In genomic region chr2:13755733-13756132, GRCm38 (mm10) we compare ENCODE assay signal across 29 mouse cellular contexts. TPM values are rescaled to one million over a fixed set of nuclear protein-coding genes. Genes with fewer than 3 reads are reported as not detected.
A peak's percentile ranks its signal among the peaks of the same experiment; 100 is the strongest.
DNase-seq lines count a peak whose midpoint lies in the region; ATAC-seq and TF ChIP-seq lines count a peak whose summit lies in the region.
"Had no signal": no experiment of that assay in that cellular context is flagged by ENCODE, and none has a peak within 500 bp of the region (broad histone marks: within the 10 kb centered on the region; RNA-seq: fewer than 3 reads in every experiment).

No protein-coding gene starts in this region.

- no peaks in the 10 kb centered on the region for H3K9me3 ChIP-seq in forebrain, embryonic 13.5 days (replicated peaks)
- no peaks in the 10 kb centered on the region for H3K9me3 ChIP-seq in forebrain, embryonic 11.5 days (ENCODE audit: control insufficient read depth, low read length)
- H3K9me3 ChIP-seq in midbrain, postnatal 0 days (ENCODE audit: low read length): no peaks in the 10 kb centered on the region
- H3K9me3 ChIP-seq in midbrain, embryonic 16.5 days (replicated peaks; ENCODE audit: control insufficient read depth, low read length, poor library complexity, severe bottlenecking): no peaks in the 10 kb centered on the region
- H3K9me3 ChIP-seq in forebrain, postnatal 0 days (ENCODE audit: low read length): no peaks in the 10 kb centered on the region
- H3K9me3 ChIP-seq: embryonic facial prominence, embryonic 12.5 days; embryonic facial prominence, embryonic 15.5 days; heart, embryonic 12.5 days; heart, embryonic 15.5 days; hindbrain, embryonic 10.5 days; hindbrain, embryonic 13.5 days had no signal

- DNase-seq in forebrain, embryonic 11.5 days (ENCODE audit: low spot score): no peak
- peak; percentile 6 for DNase-seq in midbrain, postnatal 0 days (ENCODE audit: low spot score)
- DNase-seq in forebrain, postnatal 0 days: peak; percentile 48
- DNase-seq in urinary bladder, postnatal 10 days (ENCODE audit: low spot score): no peak
- no peak for DNase-seq in gastrocnemius, postnatal 4 days (ENCODE audit: low spot score in 2 of 2)
- DNase-seq: adrenal gland, adult 8-10 months; adrenal gland, postnatal 25 days; B cell, adult 2 months; cerebellum, adult 11 months; cerebellum, adult 8-10 months; cerebellum, postnatal 10 days; gastrocnemius, postnatal 14 days; heart, adult 18-20 months; heart, postnatal 10 days; heart, postnatal 36 days; kidney, adult 18-20 months; kidney, adult 9 months had no signal

- no peak overlapping the region for H3K9ac ChIP-seq in forebrain, embryonic 13.5 days
- H3K9ac ChIP-seq in forebrain, embryonic 11.5 days (ENCODE audit: low read length): no peak overlapping the region
- H3K9ac ChIP-seq in midbrain, postnatal 0 days (replicated peaks; ENCODE audit: low read length, poor library complexity, severe bottlenecking): no peak overlapping the region
- H3K9ac ChIP-seq in midbrain, embryonic 16.5 days (ENCODE audit: low read depth, low read length): no peak overlapping the region
- no peak overlapping the region for H3K9ac ChIP-seq in forebrain, postnatal 0 days
- H3K9ac ChIP-seq: embryonic facial prominence, embryonic 12.5 days; embryonic facial prominence, embryonic 15.5 days; heart, embryonic 12.5 days; heart, embryonic 15.5 days; hindbrain, embryonic 13.5 days had no signal

- TF ChIP-seq CTCF in midbrain, postnatal 0 days (IDR thresholded peaks at IDR 0.05): no peak
- no peak for TF ChIP-seq CTCF in forebrain, postnatal 0 days (IDR thresholded peaks at IDR 0.05; ENCODE audit: low read depth)

- peak; percentile 53; the same call in 1 of the 2 replicates for ATAC-seq in forebrain, embryonic 13.5 days
- no peak for ATAC-seq in forebrain, embryonic 11.5 days (replicated peaks; ENCODE audit: low FRiP score)
- ATAC-seq in midbrain, postnatal 0 days (ENCODE audit: low FRiP score): 0 out of 2 replicates have a peak, but pooled peaks have one; percentile 14
- ATAC-seq in midbrain, embryonic 16.5 days: no peak
- peak; percentile 94 for ATAC-seq in forebrain, postnatal 0 days
- ATAC-seq: activated CD4-positive, CD25-positive, alpha-beta regulatory T cell, adult 4 months; hindbrain, embryonic 16.5 days; inflammation-experienced regulatory T-cells, adult 6 months; intestine, embryonic 16.5 days had no signal

- WGBS in forebrain, embryonic 13.5 days: 74% methylated on average over 4 of the region's 4 CpGs
- WGBS in forebrain, embryonic 11.5 days: 83% methylated on average over 4 of the region's 4 CpGs
- WGBS in midbrain, postnatal 0 days: 75% methylated on average over 4 of the region's 4 CpGs
- WGBS in midbrain, embryonic 16.5 days: 73% methylated on average over 4 of the region's 4 CpGs
- 47% methylated on average over 4 of the region's 4 CpGs for WGBS in forebrain, postnatal 0 days

- no peaks in the 10 kb centered on the region for H3K4me1 ChIP-seq in forebrain, embryonic 13.5 days
- H3K4me1 ChIP-seq in forebrain, embryonic 11.5 days (replicated peaks; ENCODE audit: control insufficient read depth, insufficient read depth, low read length): no peaks in the 10 kb centered on the region
- no peaks in the 10 kb centered on the region for H3K4me1 ChIP-seq in midbrain, postnatal 0 days (ENCODE audit: insufficient read depth, low read length)
- H3K4me1 ChIP-seq in midbrain, embryonic 16.5 days (ENCODE audit: control insufficient read depth, insufficient read depth, low read length): no peaks in the 10 kb centered on the region
- no peaks in the 10 kb centered on the region for H3K4me1 ChIP-seq in forebrain, postnatal 0 days (ENCODE audit: insufficient read depth)
- H3K4me1 ChIP-seq: embryonic facial prominence, embryonic 12.5 days; embryonic facial prominence, embryonic 15.5 days; heart, embryonic 12.5 days; heart, embryonic 15.5 days; hindbrain, embryonic 10.5 days; hindbrain, embryonic 13.5 days had no signal

- H3K27me3 ChIP-seq in forebrain, embryonic 13.5 days: no peaks in the 10 kb centered on the region
- H3K27me3 ChIP-seq in forebrain, embryonic 11.5 days (ENCODE audit: control insufficient read depth, insufficient read depth, low read length): no peaks in the 10 kb centered on the region
- no peaks in the 10 kb centered on the region for H3K27me3 ChIP-seq in midbrain, postnatal 0 days (ENCODE audit: insufficient read depth, low read length)
- H3K27me3 ChIP-seq in midbrain, embryonic 16.5 days (ENCODE audit: control insufficient read depth, insufficient read depth, low read depth, low read length): no peaks in the 10 kb centered on the region
- H3K27me3 ChIP-seq in forebrain, postnatal 0 days (ENCODE audit: insufficient read depth, low read length): no peaks in the 10 kb centered on the region
- H3K27me3 ChIP-seq: embryonic facial prominence, embryonic 12.5 days; embryonic facial prominence, embryonic 15.5 days; heart, embryonic 12.5 days; heart, embryonic 15.5 days; hindbrain, embryonic 13.5 days had no signal

- H3K36me3 ChIP-seq in forebrain, embryonic 13.5 days (ENCODE audit: poor library complexity, severe bottlenecking): no peaks in the 10 kb centered on the region
- H3K36me3 ChIP-seq in forebrain, embryonic 11.5 days (ENCODE audit: control insufficient read depth, insufficient read depth, low read length): no peaks in the 10 kb centered on the region
- H3K36me3 ChIP-seq in midbrain, postnatal 0 days (ENCODE audit: insufficient read depth, low read length): no peaks in the 10 kb centered on the region
- H3K36me3 ChIP-seq in midbrain, embryonic 16.5 days (ENCODE audit: control insufficient read depth, insufficient read depth, low read length): no peaks in the 10 kb centered on the region
- H3K36me3 ChIP-seq in forebrain, postnatal 0 days (ENCODE audit: insufficient read depth): no peaks in the 10 kb centered on the region
- H3K36me3 ChIP-seq: embryonic facial prominence, embryonic 12.5 days; embryonic facial prominence, embryonic 15.5 days; heart, embryonic 12.5 days; heart, embryonic 15.5 days; hindbrain, embryonic 10.5 days; hindbrain, embryonic 13.5 days had no signal

- H3K4me2 ChIP-seq in forebrain, embryonic 13.5 days: no peak overlapping the region
- H3K4me2 ChIP-seq in forebrain, embryonic 11.5 days (ENCODE audit: low read depth, low read length, severe bottlenecking): no peak overlapping the region
- H3K4me2 ChIP-seq in midbrain, postnatal 0 days (ENCODE audit: low read depth, low read length, poor library complexity, severe bottlenecking): no peak overlapping the region
- H3K4me2 ChIP-seq in midbrain, embryonic 16.5 days (ENCODE audit: low read length): no peak overlapping the region
- H3K4me2 ChIP-seq in forebrain, postnatal 0 days (ENCODE audit: low read depth): no peak overlapping the region
- H3K4me2 ChIP-seq: embryonic facial prominence, embryonic 12.5 days; embryonic facial prominence, embryonic 15.5 days; heart, embryonic 12.5 days; heart, embryonic 15.5 days; hindbrain, embryonic 13.5 days had no signal

- no peak overlapping the region for H3K4me3 ChIP-seq in forebrain, embryonic 13.5 days
- H3K4me3 ChIP-seq in forebrain, embryonic 11.5 days (ENCODE audit: low read depth, low read length): no peak overlapping the region
- no peak overlapping the region for H3K4me3 ChIP-seq in midbrain, postnatal 0 days (ENCODE audit: low read depth, low read length)
- H3K4me3 ChIP-seq in midbrain, embryonic 16.5 days (ENCODE audit: low read depth, low read length): no peak overlapping the region
- H3K4me3 ChIP-seq in forebrain, postnatal 0 days (ENCODE audit: low read depth, low read length): no peak overlapping the region
- H3K4me3 ChIP-seq: embryonic facial prominence, embryonic 12.5 days; embryonic facial prominence, embryonic 15.5 days; heart, embryonic 12.5 days; heart, embryonic 15.5 days; hindbrain, embryonic 10.5 days; hindbrain, embryonic 13.5 days had no signal

- H3K27ac ChIP-seq in forebrain, embryonic 13.5 days: no peak overlapping the region
- no peak overlapping the region for H3K27ac ChIP-seq in forebrain, embryonic 11.5 days (ENCODE audit: low read depth, low read length)
- H3K27ac ChIP-seq in midbrain, postnatal 0 days (ENCODE audit: low read depth, low read length): no peak overlapping the region
- H3K27ac ChIP-seq in midbrain, embryonic 16.5 days (ENCODE audit: low read length): no peak overlapping the region
- no peak overlapping the region for H3K27ac ChIP-seq in forebrain, postnatal 0 days (ENCODE audit: low read depth, low read length)
- H3K27ac ChIP-seq: embryonic facial prominence, embryonic 12.5 days; embryonic facial prominence, embryonic 15.5 days; heart, embryonic 15.5 days; hindbrain, embryonic 10.5 days; hindbrain, embryonic 13.5 days had no signal

RNA-seq across cellular contexts. Expression of gene St8sia6, which starts 38.1 kb away (rescaled TPM):
- 0.19 and 0.21 TPM in 2 replicates for polyA plus RNA-seq in forebrain, embryonic 13.5 days (2015; fragmentation: Nextera tagmentation; extraction: Ambion mirVana)
- polyA plus RNA-seq in forebrain, embryonic 11.5 days (2014; fragmentation: Nextera tagmentation; extraction: Ambion mirVana): 0.28 and 0.87 TPM in 2 replicates
- total RNA-seq in midbrain, postnatal 0 days (2014; rRNA removed): 2.1 and 2.6 TPM in 2 replicates
- polyA plus RNA-seq in midbrain, postnatal 0 days (2015; fragmentation: Nextera tagmentation; extraction: Ambion mirVana): 3.4 TPM in 2 replicates
- polyA plus RNA-seq in midbrain, embryonic 16.5 days (2015; fragmentation: Nextera tagmentation; extraction: Ambion mirVana): 1.4 and 1.9 TPM in 2 replicates
- 0.69 and 1.3 TPM in 2 replicates for total RNA-seq in forebrain, postnatal 0 days (2014; rRNA removed)
- 0.75 and 1.2 TPM in 2 replicates for polyA plus RNA-seq in forebrain, postnatal 0 days (2015; fragmentation: Nextera tagmentation; extraction: Ambion mirVana)
- under 1 TPM; 0.31 to 0.39 TPM for total RNA-seq in gastrocnemius, postnatal 4 days (2021)

Comparison
In these comparisons a context has a peak if more than half of its experiments do, and no peak if none do; other contexts are left out.
1. ATAC-seq: peak in forebrain, embryonic 13.5 days (single experiment), midbrain, postnatal 0 days (single experiment) and forebrain, postnatal 0 days (single experiment); none in forebrain, embryonic 11.5 days (single experiment) and midbrain, embryonic 16.5 days (single experiment).
2. DNase-seq: peak in midbrain, postnatal 0 days (single experiment) and forebrain, postnatal 0 days (single experiment); none in forebrain, embryonic 11.5 days (single experiment), urinary bladder, postnatal 10 days (single experiment) and gastrocnemius, postnatal 4 days (0 of 2).